Mouse (Mus musculus): ENCODE measurements around the gene Pask. TPM values are rescaled to one million over a fixed set of nuclear protein-coding genes. Genes with fewer than 3 reads are reported as not detected.

Pask gene
- polyA plus RNA-seq, 1 experiment from 2014 or later: 20.9 TPM

DNA sequence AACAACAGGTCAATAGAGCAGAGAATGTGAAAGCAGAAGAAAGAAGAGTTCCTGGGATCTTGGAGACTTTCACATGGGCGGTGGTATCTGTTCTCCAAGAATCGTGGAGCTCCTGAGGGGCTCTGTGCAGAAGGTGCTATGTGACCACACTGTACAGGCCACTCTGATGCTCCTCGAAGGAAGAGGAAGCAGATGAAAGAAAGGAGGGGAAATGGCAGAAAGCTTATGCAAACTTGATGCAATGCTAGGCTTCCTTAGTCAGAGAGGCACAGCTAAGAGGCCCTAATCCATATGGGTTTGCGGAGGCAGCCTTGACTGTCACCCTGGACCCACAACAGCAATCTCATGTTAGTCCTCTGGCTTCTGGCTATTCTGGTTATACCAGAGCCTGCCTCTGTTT lies 52.3 kb downstream of the Pask start:
- TF ChIP-seq CTCF (IDR thresholded peaks at IDR 0.05; ENCODE audit: low read depth): no peak
- no peak overlapping the region for H3K4me3 ChIP-seq (ENCODE audit: low read depth, low read length)
- H3K27ac ChIP-seq (ENCODE audit: low read depth): no peak overlapping the region
- no peaks in the 10 kb centered on the region for H3K9me3 ChIP-seq (ENCODE audit: low read depth, low read length)
- 78% methylated on average over 4 of the region's 4 CpGs for WGBS
- H3K9ac ChIP-seq: no peak overlapping the region
- no peak overlapping the region for H3K4me2 ChIP-seq
- H3K36me3 ChIP-seq (ENCODE audit: insufficient read depth): peaks cover 64% of the 10 kb centered on the region
- ATAC-seq (ENCODE audit: insufficient read depth) (no peak), DNase-seq (no peak)
- H3K27me3 ChIP-seq (ENCODE audit: insufficient read depth, low read length): no peaks in the 10 kb centered on the region
- no peaks in the 10 kb centered on the region for H3K4me1 ChIP-seq (ENCODE audit: insufficient read depth)

DNA sequence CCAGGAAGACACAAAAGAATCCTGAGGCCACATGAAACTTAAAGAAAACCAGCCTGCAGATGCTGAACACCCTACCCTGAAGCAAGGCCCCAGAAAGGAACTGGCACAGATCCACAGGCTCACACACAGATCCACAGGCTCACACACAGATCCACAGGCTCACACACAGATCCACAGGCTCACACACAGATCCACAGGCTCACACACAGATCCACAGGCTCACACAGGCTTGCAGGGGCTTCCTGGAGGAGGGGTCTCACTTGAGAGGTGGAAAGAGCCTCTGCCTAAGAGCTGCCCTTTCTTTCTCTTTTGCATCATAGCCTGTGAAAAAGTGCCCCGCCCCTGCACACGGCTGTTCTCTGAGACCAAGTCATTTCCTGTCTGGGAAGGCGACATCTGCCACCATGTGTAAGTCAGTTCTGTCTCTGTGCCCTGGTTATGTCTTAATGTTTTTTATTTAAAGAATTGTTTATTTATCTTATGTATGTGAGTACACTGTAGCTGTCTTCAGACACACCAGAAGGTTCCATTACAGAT lies 53.5 kb downstream of the Pask start:
- WGBS: 59% methylated on average over 3 of the region's 3 CpGs
- DNase-seq (no peak), ATAC-seq (ENCODE audit: insufficient read depth) (no peak)
- Histone ChIP-seq H3K27me3 (ENCODE audit: insufficient read depth, low read length) (no peaks in the 10 kb centered on the region), H3K4me3 (ENCODE audit: low read depth, low read length) (no peak overlapping the region), H3K27ac (ENCODE audit: low read depth) (no peak overlapping the region), H3K9me3 (ENCODE audit: low read depth, low read length) (no peaks in the 10 kb centered on the region), H3K4me1 (ENCODE audit: insufficient read depth) (no peaks in the 10 kb centered on the region), H3K36me3 (ENCODE audit: insufficient read depth) (peaks cover 68% of the 10 kb centered on the region), H3K9ac (no peak overlapping the region), H3K4me2 (no peak overlapping the region)
- TF ChIP-seq CTCF (IDR thresholded peaks at IDR 0.05; ENCODE audit: low read depth): no peak

GRCm38 (mm10) chr1:93277041-93277440 lies 66.2 kb downstream of the Pask start:
- peaks cover 35% of the 10 kb centered on the region for H3K36me3 ChIP-seq (ENCODE audit: insufficient read depth)
- ATAC-seq (ENCODE audit: insufficient read depth) (no peak), DNase-seq (no peak)
- no peak overlapping the region for H3K4me2 ChIP-seq
- no peaks in the 10 kb centered on the region for H3K9me3 ChIP-seq (ENCODE audit: low read depth, low read length)
- no peak for TF ChIP-seq CTCF (IDR thresholded peaks at IDR 0.05; ENCODE audit: low read depth)
- no peak overlapping the region for H3K9ac ChIP-seq
- H3K27ac ChIP-seq (ENCODE audit: low read depth): no peak overlapping the region
- no peaks in the 10 kb centered on the region for H3K27me3 ChIP-seq (ENCODE audit: insufficient read depth, low read length)
- no peak overlapping the region for H3K4me3 ChIP-seq (ENCODE audit: low read depth, low read length)
- 68% methylated on average over 7 of the region's 7 CpGs for WGBS
- H3K4me1 ChIP-seq (ENCODE audit: insufficient read depth): no peaks in the 10 kb centered on the region

DNA sequence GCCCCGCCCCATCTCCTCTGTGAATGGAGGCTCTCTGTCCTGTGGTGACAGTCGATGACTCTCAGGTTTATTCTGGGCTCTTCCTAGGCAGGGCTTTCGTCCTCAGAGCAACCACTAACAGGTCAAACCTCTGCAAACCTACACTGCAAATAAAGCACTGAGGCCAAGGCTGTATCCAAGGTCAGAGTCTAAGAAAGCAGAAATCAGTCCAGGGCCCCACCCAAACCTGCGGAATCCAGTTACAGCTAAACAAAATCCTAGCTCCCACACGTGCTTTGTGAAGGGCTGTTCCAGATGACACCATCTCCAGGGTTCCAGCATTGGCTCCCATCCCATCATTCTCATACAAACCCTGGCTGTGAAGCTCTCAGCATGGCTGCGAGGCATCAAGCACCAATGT lies 67.7 kb downstream of the Pask start:
- Histone ChIP-seq H3K27ac (ENCODE audit: low read depth) (no peak overlapping the region), H3K4me3 (ENCODE audit: low read depth, low read length) (no peak overlapping the region), H3K36me3 (ENCODE audit: insufficient read depth) (peaks cover 37% of the 10 kb centered on the region), H3K27me3 (ENCODE audit: insufficient read depth, low read length) (no peaks in the 10 kb centered on the region), H3K4me1 (ENCODE audit: insufficient read depth) (no peaks in the 10 kb centered on the region), H3K4me2 (no peak overlapping the region), H3K9ac (no peak overlapping the region), H3K9me3 (ENCODE audit: low read depth, low read length) (no peaks in the 10 kb centered on the region)
- 74% methylated on average over 6 of the region's 6 CpGs for WGBS
- TF ChIP-seq CTCF (IDR thresholded peaks at IDR 0.05; ENCODE audit: low read depth): no peak
- no peak for DNase-seq
- ATAC-seq (ENCODE audit: insufficient read depth): no peak

DNA sequence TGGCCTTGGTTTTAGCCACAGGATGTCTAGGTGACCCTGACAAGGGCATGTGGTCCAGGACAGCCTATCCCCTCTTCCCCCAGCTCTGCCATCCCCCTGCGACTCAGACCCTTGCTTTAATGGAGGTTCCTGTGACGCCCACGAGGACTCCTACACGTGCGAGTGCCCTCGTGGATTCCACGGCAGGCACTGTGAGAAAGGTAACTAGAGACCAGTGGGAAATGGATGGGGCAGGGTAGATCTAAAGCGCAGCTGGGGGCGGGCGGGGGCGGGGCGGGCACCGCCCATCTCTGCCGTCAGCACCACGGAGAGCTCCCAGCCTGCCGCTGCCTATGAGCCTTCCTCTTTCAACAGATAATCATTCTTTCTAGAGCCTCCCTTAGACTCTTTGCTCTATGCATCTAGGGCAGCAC lies 70.9 kb downstream of the Pask start:
- H3K4me3 ChIP-seq (ENCODE audit: low read depth, low read length): no peak overlapping the region
- ATAC-seq (ENCODE audit: insufficient read depth) (peak; percentile 53; the same call in 1 of the 2 replicates), DNase-seq (peak; percentile 81)
- H3K27me3 ChIP-seq (ENCODE audit: insufficient read depth, low read length): no peaks in the 10 kb centered on the region
- H3K36me3 ChIP-seq (ENCODE audit: insufficient read depth): peaks cover 37% of the 10 kb centered on the region
- 4% methylated on average over 16 of the region's 16 CpGs for WGBS
- no peak overlapping the region for H3K27ac ChIP-seq (ENCODE audit: low read depth)
- no peak overlapping the region for H3K4me2 ChIP-seq
- H3K9me3 ChIP-seq (ENCODE audit: low read depth, low read length): no peaks in the 10 kb centered on the region
- H3K4me1 ChIP-seq (ENCODE audit: insufficient read depth): no peaks in the 10 kb centered on the region
- H3K9ac ChIP-seq: no peak overlapping the region
- no peak for TF ChIP-seq CTCF (IDR thresholded peaks at IDR 0.05; ENCODE audit: low read depth)

DNA sequence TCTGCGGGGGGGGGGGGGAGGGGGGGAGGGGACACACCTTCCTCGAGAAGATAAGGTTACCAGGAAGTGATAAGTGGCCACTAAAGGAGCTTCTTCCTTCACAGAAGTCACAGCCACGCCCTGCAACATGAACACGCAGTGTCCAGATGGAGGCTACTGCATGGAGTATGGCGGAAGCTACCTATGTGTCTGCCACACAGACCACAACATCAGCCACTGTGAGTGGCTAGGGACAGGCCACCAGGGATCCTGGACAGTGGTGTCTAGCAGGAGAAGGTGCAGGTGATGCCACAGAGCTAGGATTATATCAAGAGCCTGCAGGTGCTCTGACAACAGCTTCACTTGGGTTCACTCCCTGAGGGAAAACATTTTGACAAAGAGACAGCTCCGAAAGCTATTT lies 71.5 kb downstream of the Pask start:
- WGBS: 60% methylated on average over 6 of the region's 6 CpGs
- Histone ChIP-seq H3K27ac (ENCODE audit: low read depth) (no peak overlapping the region), H3K27me3 (ENCODE audit: insufficient read depth, low read length) (no peaks in the 10 kb centered on the region), H3K9me3 (ENCODE audit: low read depth, low read length) (no peaks in the 10 kb centered on the region), H3K36me3 (ENCODE audit: insufficient read depth) (peaks cover 36% of the 10 kb centered on the region), H3K4me2 (no peak overlapping the region), H3K4me1 (ENCODE audit: insufficient read depth) (no peaks in the 10 kb centered on the region), H3K9ac (no peak overlapping the region), H3K4me3 (ENCODE audit: low read depth, low read length) (no peak overlapping the region)
- no peak for TF ChIP-seq CTCF (IDR thresholded peaks at IDR 0.05; ENCODE audit: low read depth)
- ATAC-seq (ENCODE audit: insufficient read depth) (no peak), DNase-seq (no peak)

DNA sequence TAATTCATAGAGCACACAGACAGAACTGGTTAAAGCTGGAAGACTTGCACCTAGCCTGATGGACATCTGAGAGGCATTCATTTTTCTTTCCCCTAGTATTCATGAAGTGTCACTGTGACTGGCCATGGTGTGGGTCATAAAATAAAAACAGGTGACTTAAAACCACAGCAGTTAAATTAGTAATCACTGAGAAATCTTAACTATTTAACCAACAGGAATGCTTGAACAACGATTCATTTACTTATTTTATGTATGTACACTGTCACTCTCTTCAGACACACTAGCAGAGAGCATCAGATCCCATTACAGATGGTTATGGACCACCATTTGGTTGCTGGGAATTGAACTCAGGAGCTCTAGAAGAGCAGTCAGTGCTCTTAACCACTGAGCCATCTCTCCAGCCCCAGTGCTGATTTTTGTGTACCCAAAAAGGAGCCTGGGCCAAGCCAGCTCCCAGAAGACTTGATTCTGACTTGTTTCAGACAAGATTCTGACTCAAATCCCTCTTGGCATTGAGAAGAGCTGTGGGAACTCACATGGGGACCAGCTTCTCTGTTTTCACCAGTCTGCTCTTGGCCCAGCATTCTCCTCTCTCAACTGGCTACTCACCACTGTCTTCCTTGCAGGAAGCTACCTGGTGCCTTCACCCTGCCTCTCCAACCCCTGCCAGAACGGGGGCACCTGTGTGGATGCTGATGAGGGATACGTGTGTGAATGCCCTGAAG lies 72.6 kb downstream of the Pask start:
- no peak overlapping the region for H3K27ac ChIP-seq (ENCODE audit: low read depth)
- H3K9me3 ChIP-seq (ENCODE audit: low read depth, low read length): no peaks in the 10 kb centered on the region
- no peak for DNase-seq
- H3K4me1 ChIP-seq (ENCODE audit: insufficient read depth): no peaks in the 10 kb centered on the region
- H3K36me3 ChIP-seq (ENCODE audit: insufficient read depth): peaks cover 33% of the 10 kb centered on the region
- ATAC-seq (ENCODE audit: insufficient read depth): no peak
- H3K27me3 ChIP-seq (ENCODE audit: insufficient read depth, low read length): no peaks in the 10 kb centered on the region
- 69% methylated on average over 3 of the region's 3 CpGs for WGBS
- no peak for TF ChIP-seq CTCF (IDR thresholded peaks at IDR 0.05; ENCODE audit: low read depth)
- no peak overlapping the region for H3K4me3 ChIP-seq (ENCODE audit: low read depth, low read length)
- H3K9ac ChIP-seq: no peak overlapping the region
- H3K4me2 ChIP-seq: no peak overlapping the region

All from lung, embryonic 14.5 days (tissue).